Mouse (Mus musculus) limb, embryonic 11.5 days (tissue): Measurements from ENCODE around the gene Fcmr. TPM values are rescaled to one million over a fixed set of nuclear protein-coding genes. Genes with fewer than 3 reads are reported as not detected.

Experiments
- ATAC-seq: fragments of 200-750 bp; cut with Nextera tagmentation; 2 replicates; pipeline ENCODE4 v1.8.0; 2017; ENCODE audit warnings: low read depth; ENCODE audit not compliant: insufficient number of reproducible peaks, low FRiP score, low TSS enrichment
- DNase-seq: peaks from one replicate; pipeline ENCODE4 v3.0.0-alpha.2; 2015; ENCODE audit warnings: low spot score
- H3K27ac ChIP-seq: fragments of 300-500 bp; sonication (generic); replicated peaks from 2 replicates; pipeline ENCODE4 v1.5.1; 2014; ENCODE audit warnings: low read depth, mild to moderate bottlenecking, low read length
- H3K27me3 ChIP-seq: fragments of 300-500 bp; sonication (generic); 2 replicates; pipeline ENCODE4 v1.6.1; 2014; ENCODE audit warnings: mild to moderate bottlenecking, low read length, mixed read lengths; ENCODE audit not compliant: control insufficient read depth, insufficient read depth
- H3K36me3 ChIP-seq: fragments of 300-500 bp; sonication (generic); 2 replicates; pipeline ENCODE4 v1.6.1; 2014; ENCODE audit warnings: mild to moderate bottlenecking, low read length, moderate library complexity, mixed read lengths; ENCODE audit not compliant: control insufficient read depth, insufficient read depth
- H3K4me1 ChIP-seq: fragments of 300-500 bp; sonication (generic); 2 replicates; pipeline ENCODE4 v1.6.1; 2014; ENCODE audit warnings: low read length, mixed read lengths; ENCODE audit not compliant: control insufficient read depth, insufficient read depth
- H3K4me2 ChIP-seq: fragments of 300-500 bp; sonication (generic); 2 replicates; pipeline ENCODE4 v1.6.1; 2014; ENCODE audit warnings: low read depth, mild to moderate bottlenecking, moderate library complexity; ENCODE audit not compliant: severe bottlenecking
- H3K4me3 ChIP-seq: fragments of 300-500 bp; sonication (generic); 2 replicates; pipeline ENCODE4 v1.5.1; 2014; ENCODE audit warnings: low read depth, low read length
- H3K9ac ChIP-seq: fragments of 300-500 bp; sonication (generic); 2 replicates; pipeline ENCODE4 v1.6.1; 2014; ENCODE audit warnings: mild to moderate bottlenecking, low read length
- H3K9me3 ChIP-seq: fragments of 300-500 bp; sonication (generic); 2 replicates; pipeline ENCODE4 v1.6.1; 2016; ENCODE audit warnings: low read length; ENCODE audit not compliant: control insufficient read depth
- WGBS: fragments of 180-500 bp; shearing (Covaris S2); extraction: QIAGEN DNeasy Blood & Tissue Kit; methylation state at CpG from one replicate; pipeline ENCODE4 v1.1.7; 2014; 5-methylcytosine and 5-hydroxymethylcytosine counted together
- polyA plus RNA-seq: library from polyadenylated mRNA; unstranded; fragments of >200 nt; fragmentation: Nextera tagmentation; extraction: Ambion mirVana; gene quantifications from 2 replicates; pipeline ENCODE4 v1.2.1, GENCODE M21; 2014

The Fcmr gene
- polyA plus RNA-seq, 1 experiment from 2014 or later = 0.45 TPM

GRCm38 (mm10) chr1:130849530-130850214 is 15.8 kb upstream of the Fcmr start:
- no peak overlapping the region for H3K4me2 ChIP-seq
- no peak overlapping the region for H3K4me3 ChIP-seq
- H3K27ac ChIP-seq = no peak overlapping the region
- ATAC-seq (no peak), DNase-seq (no peak)
- H3K9me3 ChIP-seq = no peaks in the 10 kb centered on the region
- 89% methylated on average over 10 of the region's 10 CpGs for WGBS
- H3K4me1 ChIP-seq = no peaks in the 10 kb centered on the region
- H3K36me3 ChIP-seq = no peaks in the 10 kb centered on the region
- H3K27me3 ChIP-seq = no peaks in the 10 kb centered on the region
- H3K9ac ChIP-seq = no peak overlapping the region

- Histone ChIP-seq H3K27ac (no peak overlapping the region), H3K4me1 (no peaks in the 10 kb centered on the region), H3K36me3 (no peaks in the 10 kb centered on the region), H3K4me2 (no peak overlapping the region), H3K4me3 (no peak overlapping the region), H3K9ac (no peak overlapping the region), H3K9me3 (no peaks in the 10 kb centered on the region), H3K27me3 (no peaks in the 10 kb centered on the region)
- 92% methylated on average over 5 of the region's 5 CpGs for WGBS
- ATAC-seq = no peak
- DNase-seq = no peak
Measured at GRCm38 (mm10) chr1:130850405-130850804, 15.1 kb upstream of the Fcmr start.

- H3K27me3 ChIP-seq = no peaks in the 10 kb centered on the region
- H3K27ac ChIP-seq = no peak overlapping the region
- no peaks in the 10 kb centered on the region for H3K36me3 ChIP-seq
- ATAC-seq (no peak), DNase-seq (no peak)
- H3K9ac ChIP-seq = no peak overlapping the region
- H3K9me3 ChIP-seq = no peaks in the 10 kb centered on the region
- WGBS = 87% methylated on average over 9 of the region's 9 CpGs
- H3K4me3 ChIP-seq = no peak overlapping the region
- no peak overlapping the region for H3K4me2 ChIP-seq
- H3K4me1 ChIP-seq = no peaks in the 10 kb centered on the region
Measured at GRCm38 (mm10) chr1:130854819-130855218, 10.7 kb upstream of the Fcmr start.

GRCm38 (mm10) chr1:130855723-130856122 is 9.7 kb upstream of the Fcmr start:
- H3K4me3 ChIP-seq = no peak overlapping the region
- no peak overlapping the region for H3K4me2 ChIP-seq
- H3K27ac ChIP-seq = no peak overlapping the region
- no peaks in the 10 kb centered on the region for H3K9me3 ChIP-seq
- no peaks in the 10 kb centered on the region for H3K4me1 ChIP-seq
- 87% methylated on average over 2 of the region's 2 CpGs for WGBS
- DNase-seq = no peak
- H3K36me3 ChIP-seq = no peaks in the 10 kb centered on the region
- no peak for ATAC-seq
- H3K9ac ChIP-seq = no peak overlapping the region
- H3K27me3 ChIP-seq = no peaks in the 10 kb centered on the region

GRCm38 (mm10) chr1:130857456-130857855 is 8.0 kb upstream of the Fcmr start:
- Histone ChIP-seq H3K9me3 (no peaks in the 10 kb centered on the region), H3K4me1 (no peaks in the 10 kb centered on the region), H3K4me2 (no peak overlapping the region), H3K27me3 (no peaks in the 10 kb centered on the region), H3K4me3 (no peak overlapping the region), H3K9ac (no peak overlapping the region), H3K27ac (no peak overlapping the region), H3K36me3 (no peaks in the 10 kb centered on the region)
- DNase-seq (no peak), ATAC-seq (no peak)
- 82% methylated on average over 4 of the region's 4 CpGs for WGBS

- H3K9me3 ChIP-seq = no peaks in the 10 kb centered on the region
- H3K4me3 ChIP-seq = no peak overlapping the region
- no peak overlapping the region for H3K9ac ChIP-seq
- no peaks in the 10 kb centered on the region for H3K4me1 ChIP-seq
- no peak overlapping the region for H3K27ac ChIP-seq
- no peaks in the 10 kb centered on the region for H3K27me3 ChIP-seq
- ATAC-seq (no peak), DNase-seq (no peak)
- H3K4me2 ChIP-seq = no peak overlapping the region
- WGBS = 83% methylated on average over 4 of the region's 4 CpGs
- no peaks in the 10 kb centered on the region for H3K36me3 ChIP-seq
Measured at GRCm38 (mm10) chr1:130864238-130864637, 1.2 kb upstream of the Fcmr start.

- no peaks in the 10 kb centered on the region for H3K27me3 ChIP-seq
- H3K4me1 ChIP-seq = no peaks in the 10 kb centered on the region
- no peaks in the 10 kb centered on the region for H3K36me3 ChIP-seq
- H3K27ac ChIP-seq = no peak overlapping the region
- H3K9ac ChIP-seq = no peak overlapping the region
- DNase-seq = no peak
- 89% methylated on average over 5 of the region's 5 CpGs for WGBS
- H3K4me3 ChIP-seq = no peak overlapping the region
- no peaks in the 10 kb centered on the region for H3K9me3 ChIP-seq
- H3K4me2 ChIP-seq = no peak overlapping the region
- ATAC-seq = no peak
Measured at GRCm38 (mm10) chr1:130864741-130865140, 728 bp upstream of the Fcmr start.

GRCm38 (mm10) chr1:130872912-130873311 is 7.4 kb downstream of the Fcmr start:
- WGBS = 93% methylated on average over 2 of the region's 2 CpGs
- no peak for DNase-seq
- Histone ChIP-seq H3K4me1 (no peaks in the 10 kb centered on the region), H3K9me3 (no peaks in the 10 kb centered on the region), H3K9ac (no peak overlapping the region), H3K36me3 (no peaks in the 10 kb centered on the region), H3K4me3 (no peak overlapping the region), H3K27me3 (peaks cover 5% of the 10 kb centered on the region), H3K4me2 (no peak overlapping the region), H3K27ac (no peak overlapping the region)
- ATAC-seq = no peak

- no peak overlapping the region for H3K4me3 ChIP-seq
- H3K9me3 ChIP-seq = no peaks in the 10 kb centered on the region
- H3K27me3 ChIP-seq = peaks cover 11% of the 10 kb centered on the region
- no peak overlapping the region for H3K9ac ChIP-seq
- WGBS = 39% methylated on average over 3 of the region's 3 CpGs
- no peaks in the 10 kb centered on the region; the same call in 1 of the 2 replicates for H3K4me1 ChIP-seq
- H3K4me2 ChIP-seq = no peak overlapping the region
- DNase-seq = peak; percentile 51
- no peak for ATAC-seq
- H3K27ac ChIP-seq = no peak overlapping the region
- H3K36me3 ChIP-seq = no peaks in the 10 kb centered on the region
Measured at GRCm38 (mm10) chr1:130875139-130875538, 9.7 kb downstream of the Fcmr start.
